Mouse (Mus musculus): Measurements from ENCODE around the gene Unc79. TPM values are rescaled to one million over a fixed set of nuclear protein-coding genes. Genes with fewer than 3 reads are reported as not detected.

Gene Unc79
- polyA plus RNA-seq (2015; fragmentation: Nextera tagmentation; extraction: Ambion mirVana), result 0.07 and 0.11 TPM in 2 replicates

- 0 out of 2 replicates have a peak, but pooled peaks cover 4% of the 10 kb centered on the region for H3K27me3 ChIP-seq (ENCODE audit: insufficient read depth, low read length)
- WGBS, result under 1% methylated on average over 48 of the region's 48 CpGs
- no peak within 1 kb of the TSS for H3K27ac ChIP-seq
- H3K36me3 ChIP-seq (ENCODE audit: insufficient read depth, low read length), result no peaks in the 10 kb centered on the region
- H3K9me3 ChIP-seq (replicated peaks; ENCODE audit: low read length), result no peaks in the 10 kb centered on the region
- H3K4me1 ChIP-seq (replicated peaks; ENCODE audit: insufficient read depth, low read length), result peaks cover 12% of the 10 kb centered on the region; the same call in 1 of the 2 replicates
- peak; percentile 24; the same call in 1 of the 2 replicates for TF ChIP-seq CTCF (IDR thresholded peaks at IDR 0.05; ENCODE audit: low read depth)
- peak; percentile 49 for ATAC-seq (replicated peaks; ENCODE audit: low FRiP score, low read depth)
- H3K9ac ChIP-seq (ENCODE audit: low read depth, low read length), result no peak within 1 kb of the TSS
- peak within 1 kb of the TSS; percentile 48 for H3K4me3 ChIP-seq (replicated peaks; ENCODE audit: low read depth, low read length)
- H3K4me2 ChIP-seq (ENCODE audit: low read length), result peak within 1 kb of the TSS; percentile 93
- DNase-seq (ENCODE audit: low spot score), result peak; percentile 61
Measured at GRCm38 (mm10) chr12:102948778-102949394, at the start of gene Unc79. Unc79 (plus strand) TSS chr12:102948859.

GRCm38 (mm10) chr12:102899091-102899490 is 49.6 kb upstream of the Unc79 start, which contains the start of gene Cox8c:
Cox8c (plus strand) TSS chr12:102899316.
- Histone ChIP-seq H3K9ac (ENCODE audit: low read depth, low read length) (no peak within 1 kb of the TSS), H3K27me3 (ENCODE audit: insufficient read depth, low read length) (no peaks in the 10 kb centered on the region), H3K27ac (no peak within 1 kb of the TSS), H3K4me1 (replicated peaks; ENCODE audit: insufficient read depth, low read length) (no peaks in the 10 kb centered on the region), H3K9me3 (replicated peaks; ENCODE audit: low read length) (no peaks in the 10 kb centered on the region), H3K4me2 (ENCODE audit: low read length) (no peak within 1 kb of the TSS), H3K36me3 (ENCODE audit: insufficient read depth, low read length) (no peaks in the 10 kb centered on the region), H3K4me3 (replicated peaks; ENCODE audit: low read depth, low read length) (no peak within 1 kb of the TSS)
- no peak for TF ChIP-seq CTCF (IDR thresholded peaks at IDR 0.05; ENCODE audit: low read depth)
- WGBS, result 92% methylated on average over 17 of the region's 17 CpGs
- DNase-seq (ENCODE audit: low spot score) (no peak), ATAC-seq (replicated peaks; ENCODE audit: low FRiP score, low read depth) (no peak)

DNA sequence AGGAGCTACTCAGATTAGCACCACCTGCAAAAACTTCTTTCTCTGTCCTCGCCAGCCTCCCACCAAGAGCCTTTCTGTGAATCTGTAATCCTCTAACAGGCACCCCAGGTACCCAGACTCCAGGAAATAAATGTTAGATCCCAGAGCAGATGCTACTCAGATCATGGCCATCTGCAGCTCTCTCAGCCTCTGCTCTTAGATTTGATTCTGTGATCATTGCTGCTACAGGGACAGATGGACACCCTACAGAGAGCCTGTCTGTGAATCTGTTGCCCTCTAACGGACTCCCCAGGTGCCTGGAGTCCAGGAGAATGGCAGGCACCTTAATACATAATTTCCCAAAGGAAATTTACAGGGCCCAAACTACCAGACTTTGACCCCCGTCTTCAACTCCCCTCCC is 40.5 kb upstream of the Unc79 start:
- H3K9ac ChIP-seq (ENCODE audit: low read depth, low read length), result no peak overlapping the region
- DNase-seq (ENCODE audit: low spot score), result no peak
- no peak overlapping the region for H3K4me3 ChIP-seq (replicated peaks; ENCODE audit: low read depth, low read length)
- H3K9me3 ChIP-seq (replicated peaks; ENCODE audit: low read length), result no peaks in the 10 kb centered on the region
- H3K4me1 ChIP-seq (replicated peaks; ENCODE audit: insufficient read depth, low read length), result no peaks in the 10 kb centered on the region
- no peaks in the 10 kb centered on the region for H3K36me3 ChIP-seq (ENCODE audit: insufficient read depth, low read length)
- H3K27ac ChIP-seq, result no peak overlapping the region
- ATAC-seq (replicated peaks; ENCODE audit: low FRiP score, low read depth), result no peak
- H3K27me3 ChIP-seq (ENCODE audit: insufficient read depth, low read length), result no peaks in the 10 kb centered on the region
- 52% methylated on average over 3 of the region's 3 CpGs for WGBS
- TF ChIP-seq CTCF (IDR thresholded peaks at IDR 0.05; ENCODE audit: low read depth), result no peak
- H3K4me2 ChIP-seq (ENCODE audit: low read length), result no peak overlapping the region

- Histone ChIP-seq H3K4me2 (ENCODE audit: low read length) (no peak overlapping the region), H3K4me3 (replicated peaks; ENCODE audit: low read depth, low read length) (no peak overlapping the region), H3K4me1 (replicated peaks; ENCODE audit: insufficient read depth, low read length) (no peaks in the 10 kb centered on the region), H3K36me3 (ENCODE audit: insufficient read depth, low read length) (no peaks in the 10 kb centered on the region), H3K9me3 (replicated peaks; ENCODE audit: low read length) (no peaks in the 10 kb centered on the region), H3K27me3 (ENCODE audit: insufficient read depth, low read length) (no peaks in the 10 kb centered on the region), H3K27ac (no peak overlapping the region), H3K9ac (ENCODE audit: low read depth, low read length) (no peak overlapping the region)
- DNase-seq (ENCODE audit: low spot score) (no peak), ATAC-seq (replicated peaks; ENCODE audit: low FRiP score, low read depth) (no peak)
- 5% methylated on average over 2 of the region's 2 CpGs for whole genome bisulfite sequencing
- no peak for TF ChIP-seq CTCF (IDR thresholded peaks at IDR 0.05; ENCODE audit: low read depth)
Measured at GRCm38 (mm10) chr12:102916073-102916472, 32.6 kb upstream of the Unc79 start.

GRCm38 (mm10) chr12:102929764-102930163 is 18.9 kb upstream of the Unc79 start:
- H3K27me3 ChIP-seq (ENCODE audit: insufficient read depth, low read length), result no peaks in the 10 kb centered on the region

GRCm38 (mm10) chr12:102930335-102930734 is 18.3 kb upstream of the Unc79 start:
- no peaks in the 10 kb centered on the region for H3K36me3 ChIP-seq (ENCODE audit: insufficient read depth, low read length)
- 69% methylated on average over 1 of the region's 1 CpGs for WGBS
- DNase-seq (ENCODE audit: low spot score), result no peak
- no peak for TF ChIP-seq CTCF (IDR thresholded peaks at IDR 0.05; ENCODE audit: low read depth)
- H3K9ac ChIP-seq (ENCODE audit: low read depth, low read length), result no peak overlapping the region
- H3K4me2 ChIP-seq (ENCODE audit: low read length), result no peak overlapping the region
- H3K9me3 ChIP-seq (replicated peaks; ENCODE audit: low read length), result no peaks in the 10 kb centered on the region
- no peaks in the 10 kb centered on the region for H3K27me3 ChIP-seq (ENCODE audit: insufficient read depth, low read length)
- H3K27ac ChIP-seq, result no peak overlapping the region
- no peaks in the 10 kb centered on the region for H3K4me1 ChIP-seq (replicated peaks; ENCODE audit: insufficient read depth, low read length)
- no peak overlapping the region for H3K4me3 ChIP-seq (replicated peaks; ENCODE audit: low read depth, low read length)
- no peak for ATAC-seq (replicated peaks; ENCODE audit: low FRiP score, low read depth)

More at GRCm38 (mm10) chr12:102929764-102930163, 18.9 kb upstream of the Unc79 start:
- Histone ChIP-seq H3K4me3 (replicated peaks; ENCODE audit: low read depth, low read length) (no peak overlapping the region), H3K27ac (no peak overlapping the region), H3K9ac (ENCODE audit: low read depth, low read length) (no peak overlapping the region), H3K4me1 (replicated peaks; ENCODE audit: insufficient read depth, low read length) (no peaks in the 10 kb centered on the region), H3K36me3 (ENCODE audit: insufficient read depth, low read length) (no peaks in the 10 kb centered on the region), H3K4me2 (ENCODE audit: low read length) (no peak overlapping the region), H3K9me3 (replicated peaks; ENCODE audit: low read length) (no peaks in the 10 kb centered on the region)
- 52% methylated on average over 4 of the region's 4 CpGs for WGBS
- peak; percentile 1 for DNase-seq (ENCODE audit: low spot score)
- TF ChIP-seq CTCF (IDR thresholded peaks at IDR 0.05; ENCODE audit: low read depth), result no peak
- 0 out of 2 replicates have a peak, but pooled peaks have one; percentile 52 for ATAC-seq (replicated peaks; ENCODE audit: low FRiP score, low read depth)

Measured in kidney, postnatal 0 days (tissue).